Mouse (Mus musculus) hindbrain, embryonic 16.5 days (tissue): Measurements from ENCODE around the gene Ropn1l. TPM values are rescaled to one million over a fixed set of nuclear protein-coding genes. Genes with fewer than 3 reads are reported as not detected.

Experiments
- ATAC-seq: fragments of 200-750 bp; cut with Nextera tagmentation; 2 replicates; pipeline ENCODE4 v1.8.0; 2017; ENCODE audit warnings: moderate TSS enrichment, moderate library complexity
- H3K27ac ChIP-seq: fragments of 300-500 bp; sonication (generic); 2 replicates; pipeline ENCODE4 v1.5.1; 2014; ENCODE audit warnings: low read depth, mild to moderate bottlenecking, control low read depth, low read length, moderate library complexity
- H3K27me3 ChIP-seq: fragments of 300-500 bp; sonication (generic); replicated peaks from 2 replicates; pipeline ENCODE4 v1.6.1; 2014; ENCODE audit warnings: low read length; ENCODE audit not compliant: control insufficient read depth, insufficient read depth
- H3K36me3 ChIP-seq: fragments of 300-500 bp; sonication (generic); 2 replicates; pipeline ENCODE4 v1.6.1; 2014; ENCODE audit warnings: mild to moderate bottlenecking, low read length, moderate library complexity, mixed read lengths; ENCODE audit not compliant: control insufficient read depth, insufficient read depth
- H3K4me1 ChIP-seq: fragments of 300-500 bp; sonication (generic); 2 replicates; pipeline ENCODE4 v1.6.1; 2014; ENCODE audit warnings: low read depth, low read length; ENCODE audit not compliant: control insufficient read depth, insufficient read depth
- H3K4me2 ChIP-seq: fragments of 300-500 bp; sonication (generic); 2 replicates; pipeline ENCODE4 v1.6.1; 2014; ENCODE audit warnings: mild to moderate bottlenecking, low read length, control low read depth, moderate library complexity
- H3K4me3 ChIP-seq: fragments of 300-500 bp; sonication (generic); 2 replicates; pipeline ENCODE4 v1.5.1; 2014; ENCODE audit warnings: mild to moderate bottlenecking, low read length, control low read depth, moderate library complexity
- H3K9ac ChIP-seq: fragments of 300-500 bp; sonication (generic); 2 replicates; pipeline ENCODE4 v1.6.1; 2014; ENCODE audit warnings: low read depth, mild to moderate bottlenecking, control low read depth, low read length, moderate library complexity
- H3K9me3 ChIP-seq: fragments of 300-500 bp; sonication (generic); 2 replicates; pipeline ENCODE4 v1.6.1; 2014; ENCODE audit warnings: mild to moderate bottlenecking, low read length, moderate library complexity; ENCODE audit not compliant: control insufficient read depth
- WGBS: fragments of 180-500 bp; shearing (Covaris S2); extraction: QIAGEN DNeasy Blood & Tissue Kit; methylation state at CpG from one replicate; pipeline ENCODE4 v1.1.7; 2014; 5-methylcytosine and 5-hydroxymethylcytosine counted together
- polyA plus RNA-seq: library from polyadenylated mRNA; unstranded; fragments of >200 nt; fragmentation: Nextera tagmentation; extraction: Ambion mirVana; gene quantifications from 2 replicates; pipeline ENCODE4 v1.2.1, GENCODE M21; 2015

Ropn1l gene
- polyA plus RNA-seq, 1 experiment from 2014 or later = 2.9 TPM

GRCm38 (mm10) chr15:31417796-31418685 is 35.5 kb downstream of the Ropn1l start:
- H3K36me3 ChIP-seq = no peaks in the 10 kb centered on the region
- H3K4me1 ChIP-seq = no peaks in the 10 kb centered on the region; the same call in 1 of the 2 replicates
- 61% methylated on average over 21 of the region's 21 CpGs for WGBS
- H3K4me2 ChIP-seq = peak overlapping the region; percentile 31
- peak; percentile 40 for ATAC-seq
- H3K27ac ChIP-seq = peak overlapping the region; percentile 26; the same call in 1 of the 2 replicates
- H3K27me3 ChIP-seq = no peaks in the 10 kb centered on the region
- H3K9ac ChIP-seq = no peak overlapping the region
- no peak overlapping the region for H3K4me3 ChIP-seq
- H3K9me3 ChIP-seq = no peaks in the 10 kb centered on the region

DNA sequence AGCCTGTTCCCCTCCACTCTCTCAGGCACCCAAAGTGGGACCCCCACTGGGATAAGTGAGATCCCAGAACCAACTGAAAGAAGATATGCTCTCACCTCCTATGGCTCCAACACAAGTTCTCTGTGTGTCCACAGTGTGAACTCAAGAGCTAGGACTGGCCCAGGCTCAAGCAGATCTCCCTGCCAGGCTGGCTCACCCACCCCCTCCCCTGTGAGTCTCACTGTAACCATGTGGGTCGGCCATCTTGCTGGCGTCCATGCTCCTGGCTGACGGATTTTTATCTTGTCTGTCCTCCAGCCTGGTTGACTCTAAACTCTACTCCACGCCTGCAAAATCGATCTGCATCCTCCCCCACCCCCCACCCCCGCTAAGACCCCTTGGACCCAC is 36.1 kb downstream of the Ropn1l start:
- Histone ChIP-seq H3K27ac (0 out of 2 replicates have a peak overlapping the region, but pooled peaks have one; percentile 17), H3K4me3 (no peak overlapping the region), H3K4me2 (no peak overlapping the region), H3K9me3 (no peaks in the 10 kb centered on the region), H3K36me3 (no peaks in the 10 kb centered on the region), H3K9ac (no peak overlapping the region), H3K4me1 (no peaks in the 10 kb centered on the region; the same call in 1 of the 2 replicates), H3K27me3 (no peaks in the 10 kb centered on the region)
- WGBS = 70% methylated on average over 6 of the region's 6 CpGs
- ATAC-seq = 0 out of 2 replicates have a peak, but pooled peaks have one; percentile 31

DNA sequence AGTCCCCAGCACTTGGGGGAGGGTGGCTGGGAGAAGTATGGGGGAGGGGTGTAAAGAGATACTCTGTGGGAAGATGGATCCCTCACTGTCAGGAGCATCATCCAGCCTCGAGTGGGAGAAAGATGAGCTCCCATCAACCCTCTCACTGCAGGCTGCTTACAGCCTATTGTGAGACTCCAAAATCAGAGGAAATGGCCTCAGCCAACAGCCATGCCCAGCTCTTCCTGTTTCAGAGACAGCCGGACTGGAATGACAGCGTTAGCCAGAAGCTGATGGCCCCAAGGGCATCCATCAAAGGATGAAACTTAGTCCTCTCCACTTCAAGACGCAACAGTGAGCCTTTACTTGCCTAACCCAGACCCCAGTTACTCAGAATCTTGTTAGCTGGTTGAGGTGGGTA is 38.4 kb downstream of the Ropn1l start:
- Histone ChIP-seq H3K27me3 (no peaks in the 10 kb centered on the region), H3K9ac (no peak overlapping the region), H3K27ac (no peak overlapping the region), H3K4me1 (no peaks in the 10 kb centered on the region; the same call in 1 of the 2 replicates), H3K4me2 (no peak overlapping the region), H3K9me3 (no peaks in the 10 kb centered on the region), H3K4me3 (no peak overlapping the region), H3K36me3 (no peaks in the 10 kb centered on the region)
- 70% methylated on average over 4 of the region's 4 CpGs for WGBS
- no peak for ATAC-seq

GRCm38 (mm10) chr15:31414179-31414898 is 39.2 kb downstream of the Ropn1l start:
- ATAC-seq = no peak
- Histone ChIP-seq H3K9me3 (no peaks in the 10 kb centered on the region), H3K27ac (no peak overlapping the region), H3K9ac (no peak overlapping the region), H3K27me3 (no peaks in the 10 kb centered on the region), H3K36me3 (no peaks in the 10 kb centered on the region), H3K4me2 (no peak overlapping the region), H3K4me1 (no peaks in the 10 kb centered on the region; the same call in 1 of the 2 replicates), H3K4me3 (no peak overlapping the region)
- WGBS = 52% methylated on average over 6 of the region's 6 CpGs

- Histone ChIP-seq H3K36me3 (no peaks in the 10 kb centered on the region), H3K4me1 (no peaks in the 10 kb centered on the region; the same call in 1 of the 2 replicates), H3K4me2 (no peak overlapping the region), H3K4me3 (no peak overlapping the region), H3K27ac (no peak overlapping the region), H3K9ac (no peak overlapping the region), H3K27me3 (no peaks in the 10 kb centered on the region), H3K9me3 (no peaks in the 10 kb centered on the region)
- 83% methylated on average over 6 of the region's 6 CpGs for WGBS
- no peak for ATAC-seq
Observed at GRCm38 (mm10) chr15:31413662-31414061, 39.9 kb downstream of the Ropn1l start.

DNA sequence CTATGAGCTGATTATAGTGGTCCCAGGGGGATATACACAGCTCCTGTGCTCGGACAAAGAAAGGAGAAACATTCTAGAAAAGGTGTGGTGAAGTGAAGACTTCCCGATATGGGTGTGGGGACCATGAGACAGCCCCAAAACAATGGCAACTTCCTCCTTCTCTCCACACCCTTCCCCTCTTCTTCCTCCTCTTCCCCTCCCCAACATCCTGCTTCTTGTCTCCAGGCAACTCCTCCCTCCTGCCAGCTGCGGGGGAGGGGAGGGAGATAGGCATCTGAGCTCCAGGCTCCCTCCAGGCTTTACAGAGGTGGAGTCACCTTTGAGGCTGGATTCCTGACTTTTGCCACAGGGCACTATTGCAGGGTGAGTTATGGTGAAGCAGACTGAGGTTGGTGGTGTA is 40.6 kb downstream of the Ropn1l start:
- no peaks in the 10 kb centered on the region for H3K27me3 ChIP-seq
- no peak for ATAC-seq
- no peaks in the 10 kb centered on the region for H3K4me1 ChIP-seq
- no peaks in the 10 kb centered on the region for H3K9me3 ChIP-seq
- H3K9ac ChIP-seq = no peak overlapping the region
- H3K27ac ChIP-seq = no peak overlapping the region
- no peaks in the 10 kb centered on the region for H3K36me3 ChIP-seq
- H3K4me3 ChIP-seq = no peak overlapping the region
- H3K4me2 ChIP-seq = no peak overlapping the region
- WGBS = 60% methylated on average over 3 of the region's 3 CpGs

GRCm38 (mm10) chr15:31412436-31412835 is 41.1 kb downstream of the Ropn1l start:
- Histone ChIP-seq H3K36me3 (no peaks in the 10 kb centered on the region), H3K4me3 (no peak overlapping the region), H3K4me1 (no peaks in the 10 kb centered on the region), H3K27me3 (no peaks in the 10 kb centered on the region), H3K27ac (no peak overlapping the region), H3K4me2 (no peak overlapping the region), H3K9ac (no peak overlapping the region), H3K9me3 (no peaks in the 10 kb centered on the region)
- ATAC-seq = no peak
- WGBS = 92% methylated on average over 6 of the region's 6 CpGs

- WGBS = 80% methylated on average over 4 of the region's 4 CpGs
- no peaks in the 10 kb centered on the region for H3K27me3 ChIP-seq
Observed at GRCm38 (mm10) chr15:31407490-31407889, 46.0 kb downstream of the Ropn1l start.

DNA sequence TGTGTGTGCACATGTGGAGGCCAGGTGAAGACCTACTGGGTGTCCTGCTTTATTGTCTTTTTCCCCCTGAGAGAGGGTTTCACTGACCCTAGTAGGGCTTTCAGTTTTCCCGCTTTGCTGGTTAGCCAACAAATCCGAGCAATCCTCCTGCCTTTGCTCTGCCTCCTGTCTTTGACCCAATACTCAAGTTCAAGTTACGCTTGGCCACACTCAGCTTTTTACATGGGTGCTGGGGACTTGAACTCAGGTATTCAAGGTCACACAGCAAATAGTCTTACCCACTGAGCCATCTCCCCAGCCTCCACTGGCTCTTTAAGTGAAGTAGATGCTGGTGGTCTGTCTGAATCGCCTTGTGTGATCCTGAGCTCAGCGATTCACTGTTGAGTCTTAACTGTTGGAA is 46.7 kb downstream of the Ropn1l start:
- H3K4me1 ChIP-seq = peaks cover 3% of the 10 kb centered on the region; the same call in 1 of the 2 replicates
- WGBS = 87% methylated on average over 5 of the region's 5 CpGs

More at GRCm38 (mm10) chr15:31407490-31407889, 46.0 kb downstream of the Ropn1l start:
- no peak overlapping the region for H3K4me2 ChIP-seq
- H3K9ac ChIP-seq = no peak overlapping the region
- ATAC-seq = no peak
- H3K4me3 ChIP-seq = no peak overlapping the region
- H3K27ac ChIP-seq = no peak overlapping the region
- no peaks in the 10 kb centered on the region for H3K36me3 ChIP-seq
- H3K4me1 ChIP-seq = no peaks in the 10 kb centered on the region
- no peaks in the 10 kb centered on the region for H3K9me3 ChIP-seq

More for the DNA sequence above, 46.7 kb downstream of the Ropn1l start:
- Histone ChIP-seq H3K27ac (no peak overlapping the region), H3K9me3 (no peaks in the 10 kb centered on the region), H3K27me3 (no peaks in the 10 kb centered on the region), H3K9ac (no peak overlapping the region), H3K4me3 (no peak overlapping the region), H3K36me3 (no peaks in the 10 kb centered on the region), H3K4me2 (no peak overlapping the region)
- ATAC-seq = no peak
